Mouse (Mus musculus): ENCODE measurements around the gene Otud3. TPM values are rescaled to one million over a fixed set of nuclear protein-coding genes. Genes with fewer than 3 reads are reported as not detected.

Otud3 gene
- polyA plus RNA-seq, 1 experiment from 2014 or later, result 2.6 TPM

DNA sequence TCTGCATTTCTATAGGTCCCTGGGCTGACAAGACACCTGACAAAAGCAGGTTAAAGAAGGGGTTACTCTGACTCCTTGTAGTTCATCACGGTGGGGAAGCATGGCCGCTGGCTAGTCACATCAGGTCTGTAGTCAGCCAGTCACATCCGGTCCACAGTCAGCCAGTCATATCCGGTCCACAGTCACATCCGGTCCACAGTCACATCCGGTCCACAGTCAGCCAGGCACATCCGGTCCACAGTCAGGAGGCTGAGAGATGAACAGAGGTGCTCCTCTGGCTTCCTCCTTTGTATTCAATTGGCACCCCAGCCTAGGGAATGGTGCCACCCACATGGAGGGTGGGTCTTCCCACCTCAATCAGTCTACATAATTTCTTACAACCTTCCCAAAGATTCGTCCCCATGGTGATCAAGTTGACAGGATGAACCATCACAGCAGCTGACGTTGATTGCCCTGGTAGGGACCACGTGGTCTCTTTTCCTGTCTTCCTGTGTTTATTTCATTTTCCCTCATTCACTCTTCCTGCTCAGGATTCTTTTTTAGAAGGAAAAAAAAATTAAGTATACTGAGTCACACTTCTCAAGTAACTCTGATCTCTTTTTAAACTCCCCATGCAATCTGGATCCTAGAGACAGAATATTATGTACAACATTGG lies 50.3 kb downstream of the Otud3 start, which contains the start of gene Pla2g5:
TSS of gene Pla2g5 (minus strand) at position 139 of the 655 bp plus-strand sequence.
- Histone ChIP-seq H3K27ac (replicated peaks in 1 of 2; ENCODE audit: control insufficient read depth in 1 of 2, insufficient read depth in 1 of 2, low read depth in 2 of 2, low read length in 2 of 2) (no peak within 1 kb of the TSS), H3K9ac (ENCODE audit: low read length) (no peak within 1 kb of the TSS), H3K4me2 (ENCODE audit: low read length) (no peak within 1 kb of the TSS), H3K9me3 (ENCODE audit: control insufficient read depth, low read length) (no peaks in the 10 kb centered on the region), H3K27me3 (ENCODE audit: control insufficient read depth, insufficient read depth, low read length) (0 out of 2 replicates have a peak, but pooled peaks cover 3% of the 10 kb centered on the region), H3K4me1 (ENCODE audit: control insufficient read depth in 2 of 2, insufficient read depth in 2 of 2, low read length in 2 of 2) (no peaks in the 10 kb centered on the region; a peak in 1 of 4 replicates), H3K36me3 (ENCODE audit: control insufficient read depth, insufficient read depth, low read length) (no peaks in the 10 kb centered on the region), H3K4me3 (ENCODE audit: control insufficient read depth in 1 of 2, insufficient read depth in 1 of 2, low read depth in 1 of 2, low read length in 2 of 2) (no peak within 1 kb of the TSS)
- 66% methylated on average over 10 of the region's 10 CpGs for WGBS
- ATAC-seq (ENCODE audit: insufficient number of reproducible peaks, insufficient read depth, low FRiP score, low read depth), result no peak

DNA sequence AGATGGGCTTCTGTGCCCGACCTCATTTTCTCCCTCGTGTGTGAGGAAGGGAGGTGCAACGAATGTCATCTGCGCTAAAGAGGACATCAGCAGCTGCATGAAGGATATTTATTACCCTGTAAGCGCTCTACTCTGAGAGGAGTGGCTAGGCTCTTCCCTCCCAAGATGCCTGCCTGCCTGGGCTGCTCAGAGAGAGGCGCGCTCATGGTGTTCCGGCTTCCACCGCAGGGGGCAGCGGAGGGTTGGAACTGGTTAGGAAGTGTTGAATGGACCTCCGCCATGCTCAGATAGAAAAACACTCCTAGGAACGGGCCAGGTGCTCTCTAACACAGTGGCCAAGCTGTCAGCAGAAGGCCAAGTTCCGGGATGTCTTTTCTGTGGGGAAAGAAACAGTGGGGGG lies 54.0 kb downstream of the Otud3 start:
- H3K27ac ChIP-seq (replicated peaks in 1 of 2; ENCODE audit: control insufficient read depth in 1 of 2, insufficient read depth in 1 of 2, low read depth in 2 of 2, low read length in 2 of 2), result no peak overlapping the region
- H3K27me3 ChIP-seq (ENCODE audit: control insufficient read depth, insufficient read depth, low read length), result no peaks in the 10 kb centered on the region
- H3K4me3 ChIP-seq (ENCODE audit: control insufficient read depth in 1 of 2, insufficient read depth in 1 of 2, low read depth in 1 of 2, low read length in 2 of 2), result no peak overlapping the region
- no peaks in the 10 kb centered on the region for H3K36me3 ChIP-seq (ENCODE audit: control insufficient read depth, insufficient read depth, low read length)
- ATAC-seq (ENCODE audit: insufficient number of reproducible peaks, insufficient read depth, low FRiP score, low read depth), result no peak
- no peaks in the 10 kb centered on the region; a peak in 1 of 4 replicates for H3K4me1 ChIP-seq (ENCODE audit: control insufficient read depth in 2 of 2, insufficient read depth in 2 of 2, low read length in 2 of 2)
- H3K9ac ChIP-seq (ENCODE audit: low read length), result no peak overlapping the region
- 6% methylated on average over 13 of the region's 13 CpGs for WGBS
- peak overlapping the region; percentile 31; the same call in 1 of the 2 replicates for H3K4me2 ChIP-seq (ENCODE audit: low read length)
- no peaks in the 10 kb centered on the region for H3K9me3 ChIP-seq (ENCODE audit: control insufficient read depth, low read length)

DNA sequence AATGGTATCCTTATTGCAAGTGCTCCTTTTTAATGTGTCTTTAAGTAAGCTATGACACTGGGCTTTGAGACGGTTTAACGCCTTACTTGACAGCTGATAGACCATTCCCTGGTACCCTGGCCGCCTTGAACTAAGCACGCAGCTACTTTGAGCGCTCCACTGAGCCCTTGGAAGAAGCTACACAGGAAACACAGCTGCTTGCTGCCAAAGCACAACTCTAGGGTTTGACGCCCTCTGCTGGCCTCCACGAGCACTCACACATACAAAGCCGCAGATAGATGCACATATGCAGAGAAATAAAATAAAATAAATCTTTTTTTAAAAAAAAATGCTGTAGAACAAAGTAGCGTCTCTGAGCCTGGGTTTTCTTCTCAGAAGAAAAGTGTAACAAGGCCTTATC lies 54.5 kb downstream of the Otud3 start:
- no peaks in the 10 kb centered on the region for H3K27me3 ChIP-seq (ENCODE audit: control insufficient read depth, insufficient read depth, low read length)
- peak overlapping the region; percentile 31; the same call in 1 of the 2 replicates for H3K4me2 ChIP-seq (ENCODE audit: low read length)
- H3K9me3 ChIP-seq (ENCODE audit: control insufficient read depth, low read length), result no peaks in the 10 kb centered on the region
- no peak overlapping the region for H3K4me3 ChIP-seq (ENCODE audit: control insufficient read depth in 1 of 2, insufficient read depth in 1 of 2, low read depth in 1 of 2, low read length in 2 of 2)
- no peak overlapping the region for H3K9ac ChIP-seq (ENCODE audit: low read length)
- ATAC-seq (ENCODE audit: insufficient number of reproducible peaks, insufficient read depth, low FRiP score, low read depth), result no peak
- no peak overlapping the region for H3K27ac ChIP-seq (replicated peaks in 1 of 2; ENCODE audit: control insufficient read depth in 1 of 2, insufficient read depth in 1 of 2, low read depth in 2 of 2, low read length in 2 of 2)
- no peaks in the 10 kb centered on the region for H3K36me3 ChIP-seq (ENCODE audit: control insufficient read depth, insufficient read depth, low read length)
- WGBS, result 23% methylated on average over 9 of the region's 9 CpGs
- no peaks in the 10 kb centered on the region; a peak in 1 of 4 replicates for H3K4me1 ChIP-seq (ENCODE audit: control insufficient read depth in 2 of 2, insufficient read depth in 2 of 2, low read length in 2 of 2)

DNA sequence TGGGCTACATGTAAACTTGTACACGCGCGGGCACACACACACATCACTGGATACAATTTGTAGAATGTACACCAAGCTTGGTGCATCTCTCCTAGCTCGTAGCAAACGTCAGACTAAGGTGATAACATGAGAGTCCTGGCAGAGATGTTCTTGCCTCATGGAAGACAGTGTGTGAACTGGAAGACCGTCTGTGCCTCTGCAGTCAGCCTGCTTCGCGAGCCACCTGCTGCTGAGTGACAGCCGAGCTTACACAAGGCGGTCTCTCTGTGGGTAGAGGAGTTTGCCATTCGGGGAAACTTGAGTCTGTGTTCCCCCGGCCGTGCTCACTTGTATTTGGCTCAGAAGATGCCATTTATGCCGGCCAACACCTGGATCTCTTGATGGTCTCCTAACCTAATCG lies 55.3 kb downstream of the Otud3 start:
- WGBS, result 64% methylated on average over 15 of the region's 15 CpGs
- Histone ChIP-seq H3K9me3 (ENCODE audit: control insufficient read depth, low read length) (no peaks in the 10 kb centered on the region), H3K4me3 (ENCODE audit: control insufficient read depth in 1 of 2, insufficient read depth in 1 of 2, low read depth in 1 of 2, low read length in 2 of 2) (no peak overlapping the region), H3K27me3 (ENCODE audit: control insufficient read depth, insufficient read depth, low read length) (no peaks in the 10 kb centered on the region), H3K4me1 (ENCODE audit: control insufficient read depth in 2 of 2, insufficient read depth in 2 of 2, low read length in 2 of 2) (no peaks in the 10 kb centered on the region; a peak in 1 of 4 replicates), H3K9ac (ENCODE audit: low read length) (no peak overlapping the region), H3K36me3 (ENCODE audit: control insufficient read depth, insufficient read depth, low read length) (no peaks in the 10 kb centered on the region), H3K27ac (replicated peaks in 1 of 2; ENCODE audit: control insufficient read depth in 1 of 2, insufficient read depth in 1 of 2, low read depth in 2 of 2, low read length in 2 of 2) (no peak overlapping the region), H3K4me2 (ENCODE audit: low read length) (no peak overlapping the region)
- no peak for ATAC-seq (ENCODE audit: insufficient number of reproducible peaks, insufficient read depth, low FRiP score, low read depth)

DNA sequence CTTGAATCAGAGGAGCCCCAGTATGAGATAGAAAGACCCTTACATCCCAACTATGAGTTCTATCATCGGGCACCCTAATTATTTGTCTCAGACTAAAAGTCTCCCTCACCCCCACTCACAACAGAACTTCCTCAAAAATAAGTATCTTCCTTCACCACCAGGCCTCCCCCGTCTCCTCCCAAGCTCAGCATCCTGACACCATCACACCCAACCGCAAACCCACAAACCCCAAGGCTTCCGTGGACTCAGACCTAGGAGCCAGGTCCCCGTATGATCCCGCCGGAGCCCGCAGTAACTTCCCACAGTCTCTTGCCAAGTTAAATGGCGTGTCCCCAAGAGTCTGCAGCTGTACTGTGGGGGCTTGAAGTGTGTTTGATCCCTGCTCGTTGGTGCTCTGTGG lies 56.2 kb downstream of the Otud3 start:
- WGBS, result 76% methylated on average over 10 of the region's 10 CpGs
- Histone ChIP-seq H3K4me1 (ENCODE audit: control insufficient read depth in 2 of 2, insufficient read depth in 2 of 2, low read length in 2 of 2) (no peaks in the 10 kb centered on the region; a peak in 1 of 4 replicates), H3K9ac (ENCODE audit: low read length) (no peak overlapping the region), H3K9me3 (ENCODE audit: control insufficient read depth, low read length) (no peaks in the 10 kb centered on the region), H3K4me2 (ENCODE audit: low read length) (no peak overlapping the region), H3K4me3 (ENCODE audit: control insufficient read depth in 1 of 2, insufficient read depth in 1 of 2, low read depth in 1 of 2, low read length in 2 of 2) (no peak overlapping the region), H3K27ac (replicated peaks in 1 of 2; ENCODE audit: control insufficient read depth in 1 of 2, insufficient read depth in 1 of 2, low read depth in 2 of 2, low read length in 2 of 2) (no peak overlapping the region), H3K36me3 (ENCODE audit: control insufficient read depth, insufficient read depth, low read length) (no peaks in the 10 kb centered on the region), H3K27me3 (ENCODE audit: control insufficient read depth, insufficient read depth, low read length) (no peaks in the 10 kb centered on the region)
- no peak for ATAC-seq (ENCODE audit: insufficient number of reproducible peaks, insufficient read depth, low FRiP score, low read depth)

DNA sequence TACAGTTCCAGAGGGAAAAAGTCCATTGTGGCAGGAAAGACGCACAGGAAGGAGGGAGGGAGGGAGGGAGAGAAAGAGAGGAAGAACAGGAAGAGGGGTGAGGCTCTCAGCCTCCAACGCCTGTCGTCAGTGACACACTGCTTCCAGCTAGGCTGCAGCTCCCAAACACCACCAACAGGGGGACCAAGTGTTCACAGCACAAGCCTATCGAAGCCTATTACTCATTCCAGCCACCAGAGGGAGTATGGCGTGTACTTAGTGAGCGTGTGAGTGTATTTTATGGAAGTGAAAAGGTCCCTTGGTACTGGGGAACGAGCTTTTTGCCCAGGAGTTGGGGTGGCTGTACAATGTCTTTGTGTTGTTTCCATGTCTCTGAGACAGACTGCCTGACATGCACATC lies 57.3 kb downstream of the Otud3 start:
- H3K4me1 ChIP-seq (ENCODE audit: control insufficient read depth in 2 of 2, insufficient read depth in 2 of 2, low read length in 2 of 2), result no peaks in the 10 kb centered on the region; a peak in 1 of 4 replicates
- H3K27me3 ChIP-seq (ENCODE audit: control insufficient read depth, insufficient read depth, low read length), result no peaks in the 10 kb centered on the region
- H3K36me3 ChIP-seq (ENCODE audit: control insufficient read depth, insufficient read depth, low read length), result no peaks in the 10 kb centered on the region
- H3K4me3 ChIP-seq (ENCODE audit: control insufficient read depth in 1 of 2, insufficient read depth in 1 of 2, low read depth in 1 of 2, low read length in 2 of 2), result no peak overlapping the region
- H3K9me3 ChIP-seq (ENCODE audit: control insufficient read depth, low read length), result no peaks in the 10 kb centered on the region
- H3K4me2 ChIP-seq (ENCODE audit: low read length), result no peak overlapping the region
- H3K9ac ChIP-seq (ENCODE audit: low read length), result no peak overlapping the region
- ATAC-seq (ENCODE audit: insufficient number of reproducible peaks, insufficient read depth, low FRiP score, low read depth), result no peak
- no peak overlapping the region for H3K27ac ChIP-seq (replicated peaks in 1 of 2; ENCODE audit: control insufficient read depth in 1 of 2, insufficient read depth in 1 of 2, low read depth in 2 of 2, low read length in 2 of 2)
- WGBS, result 24% methylated on average over 7 of the region's 7 CpGs

DNA sequence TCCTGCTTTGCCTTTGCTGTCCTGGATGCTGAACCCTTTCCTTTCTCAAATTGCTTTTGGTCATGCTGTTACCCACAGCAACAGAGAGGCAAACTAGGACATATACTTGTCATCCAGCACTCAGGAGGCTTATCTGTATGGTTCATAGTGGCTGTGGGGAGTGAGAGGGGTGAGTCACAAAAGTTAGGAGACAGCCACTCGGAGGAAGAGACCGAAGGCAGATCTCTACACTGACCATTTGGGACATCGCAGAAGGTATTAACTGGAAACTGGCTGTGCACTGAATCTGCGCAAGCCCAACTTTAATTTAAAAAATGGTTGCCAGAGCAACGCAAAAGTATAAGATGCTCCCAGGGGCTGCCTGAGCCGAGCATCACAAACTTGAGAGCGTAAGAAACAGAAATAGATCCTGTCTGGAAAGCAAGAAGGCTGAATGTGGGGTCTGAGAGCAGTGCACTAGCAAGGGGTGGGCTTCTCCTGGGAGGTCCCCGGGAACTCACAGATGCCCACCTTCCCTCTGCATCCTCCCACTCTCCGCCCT lies 58.6 kb downstream of the Otud3 start:
- Histone ChIP-seq H3K9ac (ENCODE audit: low read length) (no peak overlapping the region), H3K4me1 (ENCODE audit: control insufficient read depth in 2 of 2, insufficient read depth in 2 of 2, low read length in 2 of 2) (no peaks in the 10 kb centered on the region; a peak in 1 of 4 replicates), H3K9me3 (ENCODE audit: control insufficient read depth, low read length) (no peaks in the 10 kb centered on the region), H3K36me3 (ENCODE audit: control insufficient read depth, insufficient read depth, low read length) (no peaks in the 10 kb centered on the region), H3K4me3 (ENCODE audit: control insufficient read depth in 1 of 2, insufficient read depth in 1 of 2, low read depth in 1 of 2, low read length in 2 of 2) (no peak overlapping the region), H3K27ac (replicated peaks in 1 of 2; ENCODE audit: control insufficient read depth in 1 of 2, insufficient read depth in 1 of 2, low read depth in 2 of 2, low read length in 2 of 2) (no peak overlapping the region), H3K4me2 (ENCODE audit: low read length) (no peak overlapping the region), H3K27me3 (ENCODE audit: control insufficient read depth, insufficient read depth, low read length) (no peaks in the 10 kb centered on the region; the same call in 1 of the 2 replicates)
- 77% methylated on average over 9 of the region's 9 CpGs for WGBS
- no peak for ATAC-seq (ENCODE audit: insufficient number of reproducible peaks, insufficient read depth, low FRiP score, low read depth)

Data from heart, embryonic 14.5 days (tissue).